Mouse (Mus musculus): ENCODE results near the gene Creb5.

- TF ChIP-seq CTCF (IDR thresholded peaks at IDR 0.05; ENCODE audit: extremely low read depth, insufficient read depth, low read length) = no peak
- TF ChIP-seq POLR2A (IDR thresholded peaks at IDR 0.05; ENCODE audit: extremely low read depth, insufficient read depth, low read length) = no peak
Observed at GRCm38 (mm10) chr6:53680046-53680445, 393.0 kb downstream of the Creb5 start.

Data from cortical plate, adult 2 months (tissue).